Mouse (Mus musculus) ES-Bruce4 (cell line): Measurements from ENCODE around the gene Rgs16. TPM values are rescaled to one million over a fixed set of nuclear protein-coding genes. Genes with fewer than 3 reads are reported as not detected.

Source experiments
- H3K27ac ChIP-seq: 2 replicates; pipeline ENCODE4 v1.5.1; 2012; ENCODE audit warnings: low read length, inconsistent platforms; ENCODE audit not compliant: insufficient read depth
- H3K27me3 ChIP-seq: 2 replicates; pipeline ENCODE4 v1.6.1; 2012; ENCODE audit warnings: mild to moderate bottlenecking, low read length, inconsistent platforms; ENCODE audit not compliant: control insufficient read depth, poor library complexity, insufficient read depth, severe bottlenecking
- H3K36me3 ChIP-seq: 2 replicates; pipeline ENCODE4 v1.6.1; 2012; ENCODE audit warnings: inconsistent platforms, mild to moderate bottlenecking, low read length, moderate library complexity; ENCODE audit not compliant: control insufficient read depth, poor library complexity, insufficient read depth, severe bottlenecking
- H3K4me1 ChIP-seq: one replicate; pipeline ENCODE4 v1.8.1; 2011; ENCODE audit warnings: low read length; ENCODE audit not compliant: control insufficient read depth, insufficient read depth
- H3K4me3 ChIP-seq: 2 replicates; pipeline ENCODE4 v1.5.1; 2011; ENCODE audit warnings: low read depth, mild to moderate bottlenecking, low read length
- H3K9ac ChIP-seq: 2 replicates; pipeline ENCODE4 v1.6.1; 2012; ENCODE audit warnings: low read depth, mild to moderate bottlenecking, inconsistent platforms; ENCODE audit not compliant: poor library complexity, severe bottlenecking
- H3K9me3 ChIP-seq: replicated peaks from 2 replicates; pipeline ENCODE4 v1.6.1; 2012; ENCODE audit warnings: mild to moderate bottlenecking, low read length, inconsistent platforms; ENCODE audit not compliant: control insufficient read depth, poor library complexity, insufficient read depth, severe bottlenecking
- CTCF ChIP-seq: IDR thresholded peaks from one replicate; pipeline ENCODE4 v1.8.1; 2011; ENCODE audit warnings: low read depth, low read length
- EP300 ChIP-seq: IDR thresholded peaks from 2 replicates; pipeline ENCODE4 v1.6.1; 2011; ENCODE audit warnings: low read depth, low read length; ENCODE audit not compliant: insufficient read depth
- POLR2A ChIP-seq: IDR thresholded peaks from one replicate; pipeline ENCODE4 v1.8.1; 2011; ENCODE audit warnings: low read length; ENCODE audit not compliant: insufficient read depth
- polyA plus RNA-seq: library from polyadenylated mRNA; stranded (reverse); fragments of >200 nt; gene quantifications from 2 replicates; pipeline ENCODE4 v1.2.4, GENCODE M21; 2011; ENCODE audit warnings: low read depth; ENCODE audit not compliant: missing spikeins, insufficient read depth, insufficient read length

The Rgs16 gene
- polyA plus RNA-seq, 1 experiment: 5.7 TPM

- Histone ChIP-seq H3K4me3 (no peak overlapping the region), H3K9ac (no peak overlapping the region), H3K9me3 (no peaks in the 10 kb centered on the region), H3K36me3 (no peaks in the 10 kb centered on the region), H3K27me3 (no peaks in the 10 kb centered on the region; the same call in 1 of the 2 replicates), H3K27ac (no peak overlapping the region), H3K4me1 (no peaks in the 10 kb centered on the region)
- no peak for TF ChIP-seq POLR2A
- TF ChIP-seq EP300: no peak
- no peak for TF ChIP-seq CTCF
Observed at GRCm38 (mm10) chr1:153751763-153752301, 11.7 kb downstream of the Rgs16 start.

GRCm38 (mm10) chr1:153752521-153752920 lies 12.4 kb downstream of the Rgs16 start:
- TF ChIP-seq POLR2A (no peak), CTCF (no peak), EP300 (no peak)
- Histone ChIP-seq H3K4me1 (no peaks in the 10 kb centered on the region), H3K9ac (no peak overlapping the region), H3K27ac (no peak overlapping the region), H3K4me3 (no peak overlapping the region), H3K9me3 (no peaks in the 10 kb centered on the region), H3K36me3 (no peaks in the 10 kb centered on the region), H3K27me3 (no peaks in the 10 kb centered on the region; the same call in 1 of the 2 replicates)

- Histone ChIP-seq H3K27me3 (no peaks in the 10 kb centered on the region; the same call in 1 of the 2 replicates), H3K9ac (no peak overlapping the region), H3K27ac (no peak overlapping the region), H3K4me1 (no peaks in the 10 kb centered on the region), H3K9me3 (no peaks in the 10 kb centered on the region), H3K4me3 (no peak overlapping the region), H3K36me3 (no peaks in the 10 kb centered on the region)
- TF ChIP-seq CTCF (no peak), POLR2A (no peak), EP300 (no peak)
Observed at GRCm38 (mm10) chr1:153753725-153754464, 13.7 kb downstream of the Rgs16 start.

- no peaks in the 10 kb centered on the region for H3K4me1 ChIP-seq
- no peak for TF ChIP-seq EP300
- TF ChIP-seq POLR2A: no peak
- no peak for TF ChIP-seq CTCF
- H3K27me3 ChIP-seq: no peaks in the 10 kb centered on the region
- no peak overlapping the region for H3K27ac ChIP-seq
- H3K9ac ChIP-seq: no peak overlapping the region
- no peaks in the 10 kb centered on the region for H3K9me3 ChIP-seq
- H3K4me3 ChIP-seq: no peak overlapping the region
- H3K36me3 ChIP-seq: no peaks in the 10 kb centered on the region
Observed at GRCm38 (mm10) chr1:153764136-153764535, 24.0 kb downstream of the Rgs16 start.

- Histone ChIP-seq H3K4me1 (no peaks in the 10 kb centered on the region), H3K27ac (no peak overlapping the region), H3K27me3 (no peaks in the 10 kb centered on the region), H3K36me3 (no peaks in the 10 kb centered on the region), H3K4me3 (no peak overlapping the region; the same call in 1 of the 2 replicates), H3K9me3 (no peaks in the 10 kb centered on the region), H3K9ac (no peak overlapping the region)
- TF ChIP-seq CTCF (no peak), POLR2A (no peak), EP300 (no peak)
Observed at GRCm38 (mm10) chr1:153766298-153766697, 26.1 kb downstream of the Rgs16 start.

- Histone ChIP-seq H3K4me3 (no peak overlapping the region), H3K9me3 (no peaks in the 10 kb centered on the region), H3K36me3 (no peaks in the 10 kb centered on the region)
Observed at GRCm38 (mm10) chr1:153767281-153767680, 27.1 kb downstream of the Rgs16 start.

More at GRCm38 (mm10) chr1:153767281-153767680, 27.1 kb downstream of the Rgs16 start:
- Histone ChIP-seq H3K27ac (no peak overlapping the region), H3K9ac (no peak overlapping the region), H3K27me3 (no peaks in the 10 kb centered on the region), H3K4me1 (no peaks in the 10 kb centered on the region)
- no peak for TF ChIP-seq POLR2A
- no peak for TF ChIP-seq EP300
- no peak for TF ChIP-seq CTCF
